Mouse (Mus musculus) limb, embryonic 14.5 days (tissue): ENCODE results near the gene Vtn. TPM values are rescaled to one million over a fixed set of nuclear protein-coding genes. Genes with fewer than 3 reads are reported as not detected.
A peak's percentile ranks its signal among the peaks of the same experiment; 100 is the strongest.

Source experiments
- ATAC-seq: fragments of 200-750 bp; cut with Nextera tagmentation; 2 replicates; pipeline ENCODE4 v1.8.0; 2017; ENCODE audit warnings: low read depth, moderate number of reproducible peaks, moderate TSS enrichment; ENCODE audit not compliant: low FRiP score
- DNase-seq: peaks from one replicate; pipeline ENCODE4 v3.0.0-alpha.2; 2015; ENCODE audit warnings: low spot score
- H3K27ac ChIP-seq: fragments of 300-500 bp; sonication (generic); replicated peaks from 2 replicates; pipeline ENCODE4 v1.5.1; 2014; ENCODE audit warnings: low read depth, mild to moderate bottlenecking, low read length, moderate library complexity, mixed read lengths
- H3K27me3 ChIP-seq: fragments of 300-500 bp; sonication (generic); 2 replicates; pipeline ENCODE4 v1.6.1; 2014; ENCODE audit warnings: low read length, mixed read lengths; ENCODE audit not compliant: control insufficient read depth, insufficient read depth
- H3K36me3 ChIP-seq: fragments of 300-500 bp; sonication (generic); 2 replicates; pipeline ENCODE4 v1.6.1; 2014; ENCODE audit warnings: mild to moderate bottlenecking, low read length, moderate library complexity, mixed read lengths; ENCODE audit not compliant: control insufficient read depth, insufficient read depth
- H3K4me1 ChIP-seq: fragments of 300-500 bp; sonication (generic); 2 replicates; pipeline ENCODE4 v1.6.1; 2014; ENCODE audit warnings: antibody characterized with exemption, low read length, mixed read lengths; ENCODE audit not compliant: control insufficient read depth, insufficient read depth
- H3K4me2 ChIP-seq: fragments of 300-500 bp; sonication (generic); replicated peaks from 2 replicates; pipeline ENCODE4 v1.6.1; 2014; ENCODE audit warnings: low read depth, mild to moderate bottlenecking, low read length, moderate library complexity; ENCODE audit not compliant: severe bottlenecking
- H3K4me3 ChIP-seq: fragments of 300-500 bp; sonication (generic); replicated peaks from 2 replicates; pipeline ENCODE4 v1.5.1; 2014; ENCODE audit warnings: low read length
- H3K9ac ChIP-seq: fragments of 300-500 bp; sonication (generic); 2 replicates; pipeline ENCODE4 v1.6.1; 2014; ENCODE audit warnings: mild to moderate bottlenecking, low read depth, low read length, moderate library complexity; ENCODE audit not compliant: severe bottlenecking
- H3K9me3 ChIP-seq: fragments of 300-500 bp; sonication (generic); 2 replicates; pipeline ENCODE4 v1.6.1; 2016; ENCODE audit warnings: low read length; ENCODE audit not compliant: control insufficient read depth
- POLR2A ChIP-seq: fragments of 200-500 bp; IDR thresholded peaks from 2 replicates; pipeline ENCODE4 v1.8.0; 2012; ENCODE audit warnings: inconsistent platforms, mild to moderate bottlenecking, moderate library complexity, borderline replicate concordance; ENCODE audit not compliant: insufficient read depth, insufficient read length; ENCODE audit errors: extremely low read depth
- WGBS: fragments of 180-500 bp; shearing (Covaris S2); extraction: QIAGEN DNeasy Blood & Tissue Kit; methylation state at CpG from one replicate; pipeline ENCODE4 v1.1.7; 2014; 5-methylcytosine and 5-hydroxymethylcytosine counted together
- polyA plus RNA-seq, 2 experiments: library from polyadenylated mRNA; depleted of rRNA in 1 of 2; stranded (reverse) in 1 of 2; unstranded in 1 of 2; fragments of >200 nt; fragmentation: Nextera tagmentation in 1 of 2; extraction: Ambion mirVana in 1 of 2; gene quantifications; 2 replicates each; pipeline versions ENCODE4 v1.2.1 to v1.2.3; 2012 to 2014

Vtn gene
- polyA plus RNA-seq, 2 experiments, result 0.41 to 1.3 TPM

- Histone ChIP-seq H3K27me3 (peaks cover 10% of the 10 kb centered on the region), H3K27ac (no peak within 1 kb of the TSS), H3K9me3 (no peaks in the 10 kb centered on the region), H3K4me2 (peak within 1 kb of the TSS; percentile 97), H3K4me1 (peaks cover 12% of the 10 kb centered on the region; the same call in 1 of the 2 replicates), H3K36me3 (no peaks in the 10 kb centered on the region), H3K9ac (peak within 1 kb of the TSS; percentile 45), H3K4me3 (peak within 1 kb of the TSS; percentile 47)
- 0 out of 2 replicates have a peak, but pooled peaks have one; percentile 37 for TF ChIP-seq POLR2A
- WGBS, result 3% methylated on average over 29 of the region's 36 CpGs
- peak; percentile 94 for ATAC-seq
- peak; percentile 94 for DNase-seq
Measured at GRCm38 (mm10) chr11:78497544-78498522, 1.1 kb upstream of the Vtn start, which contains the start of gene Sarm1. Sarm1 (minus strand) TSS chr11:78497754.

GRCm38 (mm10) chr11:78499543-78499942 lies 652 bp downstream of the Vtn start:
- Histone ChIP-seq H3K9ac (no peak overlapping the region), H3K4me3 (no peak overlapping the region), H3K9me3 (no peaks in the 10 kb centered on the region), H3K36me3 (no peaks in the 10 kb centered on the region), H3K4me1 (peaks cover 12% of the 10 kb centered on the region; the same call in 1 of the 2 replicates), H3K27me3 (peaks cover 10% of the 10 kb centered on the region), H3K27ac (no peak overlapping the region), H3K4me2 (no peak overlapping the region)
- 47% methylated on average over 16 of the region's 16 CpGs for WGBS
- no peak for ATAC-seq
- no peak for TF ChIP-seq POLR2A
- no peak for DNase-seq

GRCm38 (mm10) chr11:78500623-78501202 lies 1.8 kb downstream of the Vtn start:
- no peak overlapping the region for H3K9ac ChIP-seq
- no peak for ATAC-seq
- no peak overlapping the region for H3K27ac ChIP-seq
- 80% methylated on average over 9 of the region's 9 CpGs for WGBS
- H3K4me3 ChIP-seq, result no peak overlapping the region
- H3K4me1 ChIP-seq, result peaks cover 12% of the 10 kb centered on the region; the same call in 1 of the 2 replicates
- H3K9me3 ChIP-seq, result no peaks in the 10 kb centered on the region
- H3K36me3 ChIP-seq, result peaks cover 3% of the 10 kb centered on the region; the same call in 1 of the 2 replicates
- TF ChIP-seq POLR2A, result no peak
- H3K4me2 ChIP-seq, result no peak overlapping the region
- DNase-seq, result no peak
- H3K27me3 ChIP-seq, result peaks cover 9% of the 10 kb centered on the region

- no peak overlapping the region for H3K4me2 ChIP-seq
- H3K4me1 ChIP-seq, result peaks cover 10% of the 10 kb centered on the region; the same call in 1 of the 2 replicates
- ATAC-seq, result no peak
- DNase-seq, result no peak
- TF ChIP-seq POLR2A, result no peak
- no peak overlapping the region for H3K9ac ChIP-seq
- H3K27ac ChIP-seq, result no peak overlapping the region
- H3K9me3 ChIP-seq, result no peaks in the 10 kb centered on the region
- WGBS, result 82% methylated on average over 20 of the region's 20 CpGs
- peaks cover under 1% of the 10 kb centered on the region for H3K27me3 ChIP-seq
- no peak overlapping the region for H3K4me3 ChIP-seq
- H3K36me3 ChIP-seq, result peaks cover 11% of the 10 kb centered on the region
Measured at GRCm38 (mm10) chr11:78501529-78501928, 2.6 kb downstream of the Vtn start.
